Mouse (Mus musculus): ENCODE measurements around the gene Wfdc13. TPM values are rescaled to one million over a fixed set of nuclear protein-coding genes. Genes with fewer than 3 reads are reported as not detected.

Gene Wfdc13
- total RNA-seq (2015): not detected in 2 replicates
- not detected in 2 replicates for total RNA-seq (2017)

DNA sequence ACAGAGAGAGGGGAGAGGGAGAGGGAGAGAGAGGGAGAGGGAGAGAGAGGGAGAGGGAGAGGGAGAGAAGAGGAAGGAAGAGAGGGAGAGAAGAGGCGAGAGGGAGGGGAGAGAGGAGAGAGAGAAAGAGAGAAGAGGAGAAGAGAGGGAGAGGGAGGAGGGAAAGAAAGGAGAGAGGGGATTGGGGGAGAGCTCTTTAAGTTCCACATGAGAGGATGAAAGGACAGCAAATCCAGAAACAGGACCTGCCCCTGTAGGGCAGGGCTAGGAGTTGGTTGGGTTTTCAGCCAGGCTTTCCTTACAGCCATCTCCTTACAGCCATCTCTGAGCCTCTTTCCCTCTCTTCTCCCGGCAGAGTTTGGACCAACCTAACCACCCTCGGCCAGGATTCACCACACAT is at the start of gene Wfdc13:
TSS of gene Wfdc13 (plus strand) at position 301 of the 400 bp plus-strand sequence.
- ATAC-seq (replicated peaks; ENCODE audit: poor library complexity): no peak

- ATAC-seq (replicated peaks; ENCODE audit: poor library complexity): no peak
Measured at GRCm38 (mm10) chr2:164635266-164635665, 49.6 kb upstream of the Wfdc13 start.

- ATAC-seq (replicated peaks; ENCODE audit: poor library complexity): no peak
Measured at GRCm38 (mm10) chr2:164638696-164639095, 46.2 kb upstream of the Wfdc13 start, which contains the start of gene Wfdc16. TSS of gene Wfdc16 (minus strand) at chr2:164638796.

DNA sequence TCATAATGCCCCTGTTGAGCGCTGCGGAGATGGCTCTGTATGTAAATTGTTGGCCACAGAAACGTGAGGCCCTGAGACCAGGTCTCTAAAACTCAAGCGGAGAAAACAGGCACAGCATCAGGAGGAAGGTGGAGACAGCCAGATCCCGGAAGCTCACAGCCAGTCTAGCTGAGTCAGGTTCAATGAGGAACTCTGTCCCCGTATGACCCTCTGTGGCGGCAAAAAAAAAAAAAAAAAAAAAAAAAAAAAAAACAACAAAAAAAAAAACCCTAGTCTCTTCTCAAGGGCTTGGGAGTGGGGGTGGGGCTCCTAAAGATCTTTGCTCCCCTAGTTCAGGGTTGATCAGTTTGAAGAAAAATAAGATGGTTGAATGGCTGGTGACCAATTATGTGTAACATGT is 43.8 kb upstream of the Wfdc13 start:
- ATAC-seq (replicated peaks; ENCODE audit: poor library complexity): peak; percentile 96

GRCm38 (mm10) chr2:164641881-164642673 is 42.8 kb upstream of the Wfdc13 start:
- ATAC-seq (replicated peaks; ENCODE audit: poor library complexity): no peak

DNA sequence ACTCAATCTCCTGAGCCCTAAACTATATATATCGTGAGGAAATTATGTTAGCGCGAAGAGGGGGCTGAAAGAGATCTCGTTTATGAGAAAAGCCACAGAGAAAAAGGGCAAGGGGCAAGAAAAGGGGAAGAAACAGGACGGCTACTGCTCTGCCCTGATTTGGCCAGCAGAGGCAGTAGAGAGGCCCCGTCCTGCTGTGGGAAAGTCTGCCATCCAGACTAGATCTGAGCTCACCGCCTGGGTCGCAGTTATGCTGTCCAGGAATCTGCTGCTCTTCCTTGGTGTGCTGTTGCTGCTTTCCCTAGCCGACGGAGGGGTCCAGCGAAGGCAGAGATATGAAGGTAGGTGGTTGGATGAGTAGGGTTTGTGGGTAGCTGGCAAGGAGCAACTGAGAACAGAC is 29.0 kb upstream of the Wfdc13 start, which contains the start of gene Wfdc10:
TSS of gene Wfdc10 (plus strand) at position 189 of the 400 bp plus-strand sequence.
- peak; percentile 95 for ATAC-seq (replicated peaks; ENCODE audit: poor library complexity)

- ATAC-seq (replicated peaks; ENCODE audit: poor library complexity): no peak
Measured at GRCm38 (mm10) chr2:164656483-164656882, 28.4 kb upstream of the Wfdc13 start, which contains the start of gene Wfdc9. TSS of gene Wfdc9 (minus strand) at chr2:164656583.

DNA sequence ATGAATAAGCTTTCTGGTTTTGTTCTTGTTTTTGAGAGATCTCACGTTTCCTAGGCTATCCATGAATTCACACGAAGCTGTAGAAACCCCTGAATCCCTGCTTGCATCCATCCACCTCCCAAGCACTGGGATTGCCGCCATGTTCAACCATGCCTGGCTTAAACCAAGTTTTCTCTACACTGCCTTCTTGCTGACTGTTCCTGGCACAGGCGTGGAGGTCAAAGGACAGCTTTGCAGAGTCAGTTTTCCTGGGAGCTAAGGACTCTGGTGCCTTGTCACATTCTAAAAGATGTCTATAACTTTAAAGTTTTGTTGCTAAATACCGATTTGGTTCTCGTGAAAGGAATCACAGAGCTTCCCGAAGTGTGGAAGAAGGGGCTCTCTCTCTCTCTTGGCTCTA is 20.1 kb upstream of the Wfdc13 start:
- ATAC-seq (replicated peaks; ENCODE audit: poor library complexity): no peak

GRCm38 (mm10) chr2:164670261-164670660 is 14.6 kb upstream of the Wfdc13 start:
- no peak for ATAC-seq (replicated peaks; ENCODE audit: poor library complexity)

DNA sequence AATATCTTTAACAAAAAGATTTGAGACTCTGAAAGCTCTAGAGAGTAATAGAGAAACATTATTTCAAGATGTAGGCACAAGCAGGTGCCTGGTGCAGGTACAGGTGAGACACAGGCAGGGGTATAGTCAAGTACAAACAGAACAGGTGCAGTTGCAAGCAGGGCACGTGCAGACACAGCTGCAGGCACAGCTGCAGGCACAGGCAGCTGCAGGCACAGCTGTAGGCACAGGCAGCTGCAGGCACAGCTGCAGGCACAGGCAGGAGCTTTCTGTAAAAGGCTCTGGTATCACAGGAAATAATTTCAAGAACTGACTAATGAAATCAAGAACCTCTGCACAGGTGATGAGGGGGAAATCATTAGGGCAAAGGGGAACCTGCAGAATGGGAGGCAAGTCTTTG is 14.0 kb upstream of the Wfdc13 start:
- ATAC-seq (replicated peaks; ENCODE audit: poor library complexity): no peak

GRCm38 (mm10) chr2:164673987-164674386 is 10.9 kb upstream of the Wfdc13 start, which contains the start of gene Wfdc11:
TSS of gene Wfdc11 (minus strand) at chr2:164674087.
- ATAC-seq (replicated peaks; ENCODE audit: poor library complexity): no peak

DNA sequence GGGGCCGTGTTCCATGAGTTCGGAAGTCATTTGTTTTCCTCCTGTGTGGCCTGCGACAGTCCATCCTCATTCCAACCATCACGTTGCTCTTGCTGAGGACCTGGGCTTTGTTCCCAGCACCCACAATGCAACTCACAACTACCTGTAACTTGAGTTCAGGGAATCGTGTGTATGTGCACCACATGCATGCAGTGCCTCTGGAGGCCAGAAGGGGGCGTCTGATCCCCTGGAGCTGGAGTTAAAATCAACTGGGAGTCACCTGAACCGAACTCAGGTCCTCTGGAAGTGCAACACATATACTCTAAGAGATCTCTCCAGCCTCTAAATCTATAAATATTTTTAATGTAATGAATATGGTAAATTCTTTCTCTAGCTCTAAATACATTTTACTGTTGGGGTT is 8.8 kb upstream of the Wfdc13 start:
- ATAC-seq (replicated peaks; ENCODE audit: poor library complexity): no peak

GRCm38 (mm10) chr2:164676916-164677685 is 7.8 kb upstream of the Wfdc13 start:
- ATAC-seq (replicated peaks; ENCODE audit: poor library complexity): peak; percentile 26

DNA sequence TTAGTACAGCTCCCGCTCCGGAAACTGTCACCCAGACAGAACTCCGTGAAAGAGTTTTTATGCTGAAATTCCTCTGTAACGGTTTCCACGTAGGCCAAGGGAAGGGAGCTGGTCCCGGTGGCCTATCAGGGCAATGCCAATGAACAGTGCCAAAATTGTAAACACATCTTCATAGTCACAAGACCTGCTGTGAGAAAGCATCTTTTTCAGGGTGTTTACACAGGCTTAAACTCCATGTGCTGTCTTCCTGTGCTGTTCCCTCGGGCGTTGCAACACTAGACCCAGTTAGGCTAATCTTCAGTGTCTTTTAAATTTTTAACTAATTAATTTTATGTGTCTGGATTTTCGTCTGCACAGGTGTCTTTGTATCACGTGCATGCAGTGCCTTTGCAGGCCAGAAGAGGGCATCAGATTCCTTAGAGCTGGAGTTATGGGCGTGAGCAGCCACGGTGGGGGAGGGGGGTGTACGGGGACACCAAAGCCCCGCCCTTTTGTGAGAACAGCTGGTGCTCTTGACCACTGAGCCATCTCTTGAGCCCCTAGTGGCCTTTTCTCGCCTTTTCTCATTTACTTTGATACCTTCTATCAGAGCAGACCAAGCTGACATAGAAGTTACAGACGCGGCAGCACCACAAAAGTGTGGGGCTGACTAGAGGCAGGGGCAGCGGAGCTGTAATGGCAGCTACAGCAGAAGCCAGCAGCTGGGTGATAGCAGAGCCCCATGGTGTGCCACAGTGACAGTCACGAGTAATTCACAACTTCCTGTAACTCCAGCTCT is 5.9 kb upstream of the Wfdc13 start:
- ATAC-seq (replicated peaks; ENCODE audit: poor library complexity): peak; percentile 89

GRCm38 (mm10) chr2:164679906-164680305 is 5.0 kb upstream of the Wfdc13 start:
- ATAC-seq (replicated peaks; ENCODE audit: poor library complexity): peak; percentile 58

- no peak for ATAC-seq (replicated peaks; ENCODE audit: poor library complexity)
Measured at GRCm38 (mm10) chr2:164698201-164698600, 13.3 kb downstream of the Wfdc13 start, which contains the start of gene Spint4. TSS of gene Spint4 (plus strand) at chr2:164698501.

- ATAC-seq (replicated peaks; ENCODE audit: poor library complexity): no peak
Measured at GRCm38 (mm10) chr2:164700959-164701358, 16.1 kb downstream of the Wfdc13 start.

- ATAC-seq (replicated peaks; ENCODE audit: poor library complexity): no peak
Measured at GRCm38 (mm10) chr2:164701761-164702160, 16.9 kb downstream of the Wfdc13 start.

DNA sequence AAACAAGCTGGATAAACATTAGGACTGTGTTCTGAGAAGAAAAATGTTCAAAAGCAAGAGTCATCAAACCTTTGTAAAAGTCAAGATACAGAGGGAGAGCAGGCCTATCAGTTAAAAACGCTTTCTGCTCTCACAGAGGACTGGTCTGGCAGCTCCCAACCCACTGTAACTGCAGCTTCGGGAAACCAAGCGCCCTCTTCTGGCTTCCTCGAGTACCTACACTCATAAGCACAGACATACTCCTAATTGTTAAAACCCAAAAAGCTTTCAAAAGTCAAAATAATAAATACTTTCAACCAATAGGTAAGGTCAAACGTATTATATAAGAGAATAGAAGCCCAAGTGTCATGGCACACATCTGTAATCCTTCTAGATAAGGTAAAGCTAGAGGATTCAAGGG is 19.3 kb downstream of the Wfdc13 start:
- ATAC-seq (replicated peaks; ENCODE audit: poor library complexity): no peak

DNA sequence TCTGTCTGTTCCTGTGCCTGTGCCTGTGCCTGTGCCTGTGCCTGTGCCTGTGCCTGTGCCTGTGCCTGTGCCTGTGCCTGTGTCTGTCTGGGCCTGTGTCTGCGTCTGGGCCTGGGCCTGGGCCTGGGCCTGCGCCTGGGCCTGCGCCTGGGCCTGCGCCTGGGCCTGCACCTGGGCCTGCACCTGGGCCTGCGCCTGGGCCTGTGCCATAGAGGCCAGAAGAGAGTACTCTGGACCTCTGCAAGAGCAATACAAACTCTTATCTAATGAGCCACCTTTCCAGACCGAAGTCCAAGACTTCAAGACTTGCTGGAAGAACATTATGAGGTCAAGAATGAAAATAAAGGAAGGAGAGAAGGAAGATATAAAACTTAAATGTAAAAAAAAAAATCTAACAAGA is 20.4 kb downstream of the Wfdc13 start:
- no peak for ATAC-seq (replicated peaks; ENCODE audit: poor library complexity)

DNA sequence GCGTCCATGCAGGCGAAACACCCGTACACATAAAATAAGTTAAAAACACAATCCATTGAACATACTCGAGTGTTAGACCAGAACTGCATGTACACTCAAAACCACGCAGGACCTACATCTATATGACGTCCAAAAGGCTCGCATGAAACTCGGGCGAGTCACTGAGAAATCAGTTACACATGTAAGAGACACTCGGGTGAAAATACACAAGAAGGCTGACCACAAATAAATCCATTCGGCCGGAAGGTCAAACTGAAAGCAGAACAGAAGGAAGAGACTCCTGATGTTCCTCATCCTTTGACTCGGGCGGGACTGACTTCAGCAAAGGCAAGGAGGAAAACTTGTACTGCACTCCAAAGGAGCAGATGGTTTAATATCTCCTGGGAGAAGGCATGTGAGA is 21.1 kb downstream of the Wfdc13 start:
- no peak for ATAC-seq (replicated peaks; ENCODE audit: poor library complexity)
